Mouse (Mus musculus) heart, embryonic 14.5 days (tissue): Measurements from ENCODE around the gene Selenbp2. TPM values are rescaled to one million over a fixed set of nuclear protein-coding genes. Genes with fewer than 3 reads are reported as not detected.
"Not testable (repeated sequence)": the region's sequence is repeated elsewhere in the genome, so short reads cannot be mapped to it uniquely, and the experiment has no call there.

ENCODE experiments used
- ATAC-seq: fragments of 200-750 bp; cut with Nextera tagmentation; 2 replicates; pipeline ENCODE4 v1.8.0; 2017; ENCODE audit warnings: low read depth, moderate TSS enrichment; ENCODE audit not compliant: insufficient number of reproducible peaks, insufficient read depth, low FRiP score
- H3K27ac ChIP-seq, 2 experiments: fragments of 200-500 bp in 1 of 2; fragments of 300-500 bp in 1 of 2; sonication (generic) in 1 of 2; replicated peaks in 1 of 2; 2 replicates each; pipeline ENCODE4 v1.5.1; 2012 to 2014; ENCODE audit warnings: low read depth in 2 of 2, low read length in 2 of 2, control low read depth in 1 of 2, mild to moderate bottlenecking in 1 of 2, mixed read lengths in 1 of 2; ENCODE audit not compliant: control insufficient read depth in 1 of 2, insufficient read depth in 1 of 2
- H3K27me3 ChIP-seq: fragments of 300-500 bp; sonication (generic); 2 replicates; pipeline ENCODE4 v1.6.1; 2014; ENCODE audit warnings: mild to moderate bottlenecking, low read length, control low read depth; ENCODE audit not compliant: control insufficient read depth, insufficient read depth
- H3K36me3 ChIP-seq: fragments of 300-500 bp; sonication (generic); 2 replicates; pipeline ENCODE4 v1.6.1; 2014; ENCODE audit warnings: mild to moderate bottlenecking, control low read depth, low read length, mixed read lengths; ENCODE audit not compliant: control insufficient read depth, insufficient read depth
- H3K4me1 ChIP-seq, 2 experiments: fragments of 200-500 bp in 1 of 2; fragments of 300-500 bp in 1 of 2; sonication (generic) in 1 of 2; 2 replicates each; pipeline ENCODE4 v1.6.1; 2012 to 2014; ENCODE audit warnings: low read length in 2 of 2, control low read depth in 1 of 2, mixed read lengths in 1 of 2; ENCODE audit not compliant: control insufficient read depth in 2 of 2, insufficient read depth in 2 of 2
- H3K4me2 ChIP-seq: fragments of 300-500 bp; sonication (generic); 2 replicates; pipeline ENCODE4 v1.6.1; 2014; ENCODE audit warnings: mild to moderate bottlenecking, low read length
- H3K4me3 ChIP-seq, 2 experiments: fragments of 200-500 bp in 1 of 2; fragments of 300-500 bp in 1 of 2; sonication (generic) in 1 of 2; 2 replicates each; pipeline ENCODE4 v1.5.1; 2012 to 2014; ENCODE audit warnings: low read length in 2 of 2, mild to moderate bottlenecking in 2 of 2, control low read depth in 1 of 2, low read depth in 1 of 2, moderate library complexity in 1 of 2; ENCODE audit not compliant: control insufficient read depth in 1 of 2, insufficient read depth in 1 of 2
- H3K9ac ChIP-seq: fragments of 300-500 bp; sonication (generic); 2 replicates; pipeline ENCODE4 v1.6.1; 2014; ENCODE audit warnings: mild to moderate bottlenecking, low read length
- H3K9me3 ChIP-seq: fragments of 300-500 bp; sonication (generic); 2 replicates; pipeline ENCODE4 v1.6.1; 2016; ENCODE audit warnings: low read length, control low read depth; ENCODE audit not compliant: control insufficient read depth
- WGBS: fragments of 180-500 bp; shearing (Covaris S2); extraction: QIAGEN DNeasy Blood & Tissue Kit; methylation state at CpG from one replicate; pipeline ENCODE4 v1.1.7; 2014; 5-methylcytosine and 5-hydroxymethylcytosine counted together
- polyA plus RNA-seq: library from polyadenylated mRNA; unstranded; fragments of >200 nt; fragmentation: Nextera tagmentation; extraction: Ambion mirVana; gene quantifications from 2 replicates; pipeline ENCODE4 v1.2.1, GENCODE M21; 2014

The Selenbp2 gene
- 2.2 and 3.1 TPM in 2 replicates for polyA plus RNA-seq

GRCm38 (mm10) chr3:94693329-94693825 lies at the start of gene Selenbp2:
TSS of gene Selenbp2 (plus strand) at chr3:94693556.
- H3K4me1 ChIP-seq: peaks cover 0 to 2% of the 10 kb centered on the region in 2 experiments; a peak in 1 of 4 replicates
- no peak within 1 kb of the TSS for H3K4me3 ChIP-seq
- no peak within 1 kb of the TSS for H3K27ac ChIP-seq
- no peaks in the 10 kb centered on the region for H3K36me3 ChIP-seq
- no peak for ATAC-seq
- H3K27me3 ChIP-seq: no peaks in the 10 kb centered on the region
- 59% methylated on average over 5 of the region's 5 CpGs for WGBS
- H3K9ac ChIP-seq: no peak within 1 kb of the TSS
- no peak within 1 kb of the TSS for H3K4me2 ChIP-seq
- no peaks in the 10 kb centered on the region for H3K9me3 ChIP-seq

GRCm38 (mm10) chr3:94648755-94649590 lies 44.4 kb upstream of the Selenbp2 start:
- Histone ChIP-seq H3K36me3 (no peaks in the 10 kb centered on the region), H3K9me3 (no peaks in the 10 kb centered on the region), H3K9ac (no peak overlapping the region), H3K27me3 (no peaks in the 10 kb centered on the region), H3K4me2 (peak overlapping the region; percentile 4; the same call in 1 of the 2 replicates), H3K4me3 (no peak overlapping the region), H3K4me1 (peaks cover 12 to 13% of the 10 kb centered on the region in 2 experiments), H3K27ac (peak overlapping the region; percentile 48 to 76; a peak in 3 of 4 replicates)
- WGBS: 10% methylated on average over 6 of the region's 6 CpGs
- peak; percentile 66 for ATAC-seq

GRCm38 (mm10) chr3:94650409-94650808 lies 42.9 kb upstream of the Selenbp2 start:
- H3K4me1 ChIP-seq: peaks cover 12 to 13% of the 10 kb centered on the region in 2 experiments
- no peaks in the 10 kb centered on the region for H3K27me3 ChIP-seq
- 84% methylated on average over 7 of the region's 7 CpGs for WGBS

GRCm38 (mm10) chr3:94653967-94654366 lies 39.4 kb upstream of the Selenbp2 start:
- H3K4me2 ChIP-seq, H3K9ac ChIP-seq, H3K4me3 ChIP-seq, H3K27ac ChIP-seq, H3K27me3 ChIP-seq, ATAC-seq, H3K9me3 ChIP-seq, H3K36me3 ChIP-seq: not testable (repeated sequence)
- 63% methylated on average over 1 of the region's 1 CpGs for WGBS
- peaks cover 9 to 14% of the 10 kb centered on the region in 2 experiments for H3K4me1 ChIP-seq

More at GRCm38 (mm10) chr3:94650409-94650808, 42.9 kb upstream of the Selenbp2 start:
- Histone ChIP-seq H3K9me3 (no peaks in the 10 kb centered on the region), H3K9ac (no peak overlapping the region), H3K4me3 (no peak overlapping the region), H3K4me2 (no peak overlapping the region), H3K36me3 (no peaks in the 10 kb centered on the region), H3K27ac (no peak overlapping the region)
- ATAC-seq: no peak

GRCm38 (mm10) chr3:94657852-94658739 lies 35.3 kb upstream of the Selenbp2 start:
- Histone ChIP-seq H3K4me2 (peak overlapping the region; percentile 72), H3K9ac (peak overlapping the region; percentile 67), H3K4me3 (peak overlapping the region; percentile 44 to 48)
- not testable (repeated sequence) for H3K27me3 ChIP-seq, H3K9me3 ChIP-seq, H3K4me1 ChIP-seq, H3K27ac ChIP-seq, H3K36me3 ChIP-seq
- ATAC-seq: peak; percentile 31
- 3% methylated on average over 22 of the region's 47 CpGs for WGBS

- H3K27ac ChIP-seq: 0 out of 4 replicates have a peak within 1 kb of the TSS, but pooled peaks of 1 of the 2 experiments have one; percentile 10
- not testable (repeated sequence) for H3K36me3 ChIP-seq, H3K9me3 ChIP-seq, H3K27me3 ChIP-seq, H3K4me1 ChIP-seq
- ATAC-seq: peak; percentile 88
- H3K4me3 ChIP-seq: peak within 1 kb of the TSS; percentile 44 to 48
- peak within 1 kb of the TSS; percentile 67 for H3K9ac ChIP-seq
- 0% methylated on average over 15 of the region's 33 CpGs for WGBS
- H3K4me2 ChIP-seq: peak within 1 kb of the TSS; percentile 72
These were observed 34.6 kb upstream of the Selenbp2 start, which contains the start of gene Tuft1 for GRCm38 (mm10) chr3:94658740-94659095. TSS of gene Tuft1 (minus strand) at chr3:94658872.

GRCm38 (mm10) chr3:94659142-94659748 lies 34.1 kb upstream of the Selenbp2 start:
- ATAC-seq: peak; percentile 78
- not testable (repeated sequence) for H3K9ac ChIP-seq, H3K36me3 ChIP-seq, H3K4me1 ChIP-seq, H3K9me3 ChIP-seq, H3K27me3 ChIP-seq
- Histone ChIP-seq H3K4me3 (peak overlapping the region; percentile 4 to 14; a peak in 1 of 4 replicates), H3K4me2 (peak overlapping the region; percentile 55), H3K27ac (0 out of 4 replicates have a peak overlapping the region, but pooled peaks of 1 of the 2 experiments have one; percentile 10)
- 29% methylated on average over 8 of the region's 10 CpGs for whole genome bisulfite sequencing
